Mouse (Mus musculus) liver, adult 2 months (tissue): Measurements from ENCODE around the gene Gm48552.

Experiments
- CTCF ChIP-seq: fragments of 200-500 bp; IDR thresholded peaks from 2 replicates; pipeline ENCODE4 v1.5.1; 2011; ENCODE audit warnings: low read depth, low read length, control low read depth
- POLR2A ChIP-seq: fragments of 200-500 bp; IDR thresholded peaks from 2 replicates; pipeline ENCODE4 v1.6.1; 2011; ENCODE audit warnings: low read length, control low read depth; ENCODE audit not compliant: insufficient read depth; ENCODE audit errors: extremely low read depth

DNA sequence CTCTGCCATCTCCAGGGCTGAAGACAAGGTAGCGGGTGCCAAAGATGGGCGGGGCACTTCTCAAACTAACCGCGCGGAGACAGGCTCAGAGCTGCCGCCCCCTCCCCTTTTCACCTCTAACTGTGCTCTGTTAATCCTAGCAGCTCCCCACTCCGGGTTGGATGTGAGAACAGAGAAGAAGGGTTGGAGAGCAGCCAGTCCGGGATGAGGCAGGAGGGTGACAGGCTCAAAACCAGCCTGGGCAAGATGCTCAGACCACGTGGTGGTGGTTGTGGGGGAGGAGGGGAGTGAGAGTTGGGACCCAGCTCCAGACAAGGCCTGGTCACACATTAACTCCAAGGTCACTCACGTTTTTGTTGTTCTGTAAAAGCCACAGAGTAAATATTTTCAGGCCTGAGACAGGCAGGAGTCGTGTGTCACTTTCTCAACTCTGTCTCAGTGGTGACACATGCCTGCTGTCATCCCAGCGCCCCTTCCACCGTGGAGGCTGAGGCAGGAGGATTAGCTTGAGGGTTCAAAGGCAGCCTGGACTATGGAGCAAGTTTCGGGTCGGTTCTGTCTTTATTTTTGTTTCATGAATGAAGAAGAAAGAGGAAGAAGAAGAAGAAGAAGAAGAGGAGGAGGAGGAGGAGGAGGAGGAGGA, 42.8 kb downstream of the Gm48552 start:
- no peak for TF ChIP-seq CTCF
- no peak for TF ChIP-seq POLR2A
